Mouse (Mus musculus) small intestine, adult 2 months (tissue): ENCODE data around the gene Tmem147. TPM values are rescaled to one million over a fixed set of nuclear protein-coding genes. Genes with fewer than 3 reads are reported as not detected.

ENCODE experiments used
- H3K27ac ChIP-seq: fragments of 200-500 bp; 2 replicates; pipeline ENCODE4 v1.5.1; 2012; ENCODE audit warnings: low read depth, low read length, control low read depth, inconsistent platforms; ENCODE audit not compliant: insufficient read depth
- H3K27me3 ChIP-seq: fragments of 200-500 bp; 2 replicates; pipeline ENCODE4 v1.6.1; 2012; ENCODE audit warnings: mild to moderate bottlenecking, moderate library complexity, low read length, inconsistent platforms; ENCODE audit not compliant: control insufficient read depth, insufficient read depth
- H3K36me3 ChIP-seq: fragments of 200-500 bp; 2 replicates; pipeline ENCODE4 v1.6.1; 2012; ENCODE audit warnings: mild to moderate bottlenecking, low read length, control low read depth, inconsistent platforms; ENCODE audit not compliant: control insufficient read depth, insufficient read depth
- H3K4me1 ChIP-seq: fragments of 200-500 bp; 2 replicates; pipeline ENCODE4 v1.6.1; 2012; ENCODE audit warnings: low read length, inconsistent platforms, mixed read lengths; ENCODE audit not compliant: control insufficient read depth, insufficient read depth, insufficient read length
- H3K4me3 ChIP-seq: fragments of 200-500 bp; 2 replicates; pipeline ENCODE4 v1.5.1; 2012; ENCODE audit warnings: low read depth, mild to moderate bottlenecking, control low read depth, inconsistent platforms, low read length, moderate library complexity
- CTCF ChIP-seq: fragments of 200-500 bp; IDR thresholded peaks from 2 replicates; pipeline ENCODE4 v1.5.1; 2012; ENCODE audit warnings: low read depth, mild to moderate bottlenecking, control low read depth, inconsistent platforms, low read length, moderate library complexity, mixed read lengths; ENCODE audit not compliant: insufficient replicate concordance, insufficient read length; ENCODE audit errors: extremely low read depth
- POLR2A ChIP-seq: fragments of 200-500 bp; IDR thresholded peaks from 2 replicates; pipeline ENCODE4 v1.6.1; 2012; ENCODE audit warnings: low read depth, mild to moderate bottlenecking, control low read depth, inconsistent platforms, low read length, moderate library complexity
- WGBS: fragments of 180-500 bp; shearing (Covaris S2); methylation state at CpG from one replicate; pipeline ENCODE4 v1.1.7; 2018; 5-methylcytosine and 5-hydroxymethylcytosine counted together
- polyA plus RNA-seq: library from polyadenylated mRNA; depleted of rRNA; stranded (reverse); fragments of >200 nt; gene quantifications from 2 replicates; pipeline ENCODE4 v1.2.3, GENCODE M21; 2012; rRNA removed

The Tmem147 gene
- 181 and 200 TPM in 2 replicates for polyA plus RNA-seq

DNA sequence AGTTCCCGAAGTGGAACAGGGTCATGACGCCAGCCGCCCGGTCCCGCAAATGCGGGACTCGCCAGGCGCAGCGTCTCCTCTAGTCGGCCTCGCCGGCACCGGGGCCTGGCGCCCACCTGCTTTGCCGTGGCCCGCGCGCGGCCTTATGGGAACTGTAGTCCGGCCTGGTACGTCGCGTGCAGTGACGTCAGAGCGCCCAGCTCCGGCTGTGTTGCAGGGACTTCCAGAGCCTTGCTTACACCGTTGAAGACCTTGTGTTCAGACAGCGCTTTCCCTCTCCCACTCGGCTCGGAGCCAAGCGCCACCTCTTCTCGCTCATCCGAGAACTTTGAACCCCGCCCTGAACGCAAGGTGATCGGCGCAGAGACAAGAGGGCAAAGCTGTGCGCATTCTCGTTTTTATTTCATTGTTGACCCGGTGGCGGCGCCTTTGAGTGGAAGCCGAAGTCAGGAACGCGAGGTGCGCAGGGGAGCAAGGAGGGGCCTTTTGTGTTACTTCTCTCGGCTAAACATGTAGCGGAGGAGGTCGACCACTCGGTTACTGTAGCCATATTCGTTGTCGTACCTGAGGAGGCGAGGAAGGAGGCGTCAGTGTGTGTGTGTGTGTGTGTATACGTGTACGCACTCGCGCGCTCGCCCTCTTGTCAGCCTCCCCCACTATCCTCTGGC is at the start of gene Tmem147:
TSS of gene Tmem147 (minus strand) at position 145 of the 668 bp plus-strand sequence.
- TF ChIP-seq CTCF (peak; percentile 27; the same call in 1 of the 2 replicates), POLR2A (peak; percentile 35; the same call in 1 of the 2 replicates)

DNA sequence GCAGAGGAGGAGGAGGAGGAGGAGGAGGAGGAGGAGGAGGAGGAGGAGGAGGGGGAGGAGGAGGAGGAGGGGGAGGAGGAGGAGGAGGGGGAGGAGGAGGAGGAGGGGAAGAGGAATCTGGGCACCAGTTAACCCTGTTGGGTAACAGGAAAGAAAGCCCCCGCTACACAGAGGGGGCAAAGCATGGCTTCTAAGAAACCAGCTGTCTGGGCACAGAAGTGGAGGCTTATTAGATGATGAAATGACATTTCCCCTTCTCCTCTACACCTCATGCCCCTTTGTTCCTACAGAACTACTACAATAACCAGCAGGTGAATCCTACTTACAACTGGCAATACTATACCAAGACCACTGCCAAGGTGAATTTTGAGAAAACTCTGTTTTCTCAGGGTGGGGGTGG is 48.6 kb upstream of the Tmem147 start:
- peaks cover 5% of the 10 kb centered on the region for H3K4me1 ChIP-seq

More for the DNA sequence above, at the start of gene Tmem147:
- Histone ChIP-seq H3K4me3 (peak within 1 kb of the TSS; percentile 86), H3K4me1 (peaks cover 17% of the 10 kb centered on the region; the same call in 1 of the 2 replicates), H3K36me3 (no peaks in the 10 kb centered on the region; the same call in 1 of the 2 replicates), H3K27me3 (no peaks in the 10 kb centered on the region), H3K27ac (peak within 1 kb of the TSS; percentile 80)
- under 1% methylated on average over 60 of the region's 60 CpGs for WGBS

DNA sequence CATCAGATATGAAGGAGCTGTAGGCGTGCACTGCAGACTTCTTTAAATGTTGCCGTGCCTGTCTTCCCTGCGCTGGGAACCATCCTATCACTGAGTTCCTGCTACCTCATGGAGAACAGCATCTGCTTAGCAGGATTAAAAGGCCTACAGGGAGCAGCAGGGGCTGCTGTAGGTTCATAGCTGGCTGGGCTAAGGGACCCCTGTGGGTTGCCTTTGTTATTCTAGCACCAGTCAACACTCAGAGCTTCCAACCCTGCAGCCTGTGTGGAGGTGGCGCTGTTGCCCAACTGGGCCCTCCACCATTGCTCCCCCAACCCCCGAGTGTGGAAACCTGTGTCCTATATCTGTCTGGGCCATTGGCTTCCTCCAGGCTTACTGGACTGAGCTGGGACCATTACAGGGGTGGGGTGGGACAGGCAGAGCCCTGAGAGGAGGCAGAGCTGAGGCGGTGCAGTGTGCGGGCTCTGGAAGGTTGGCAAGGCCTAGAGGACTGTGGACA is 47.8 kb upstream of the Tmem147 start:
- Histone ChIP-seq H3K27me3 (no peaks in the 10 kb centered on the region), H3K27ac (no peak overlapping the region), H3K36me3 (no peaks in the 10 kb centered on the region), H3K4me1 (peaks cover 5% of the 10 kb centered on the region), H3K4me3 (no peak overlapping the region)
- WGBS = 81% methylated on average over 7 of the region's 7 CpGs
- TF ChIP-seq CTCF (no peak), POLR2A (no peak)

More for the DNA sequence above, 48.6 kb upstream of the Tmem147 start:
- Histone ChIP-seq H3K4me3 (no peak overlapping the region), H3K27me3 (no peaks in the 10 kb centered on the region), H3K36me3 (no peaks in the 10 kb centered on the region), H3K27ac (no peak overlapping the region)
- 81% methylated on average over 1 of the region's 1 CpGs for WGBS
- TF ChIP-seq CTCF = no peak
- TF ChIP-seq POLR2A = no peak

DNA sequence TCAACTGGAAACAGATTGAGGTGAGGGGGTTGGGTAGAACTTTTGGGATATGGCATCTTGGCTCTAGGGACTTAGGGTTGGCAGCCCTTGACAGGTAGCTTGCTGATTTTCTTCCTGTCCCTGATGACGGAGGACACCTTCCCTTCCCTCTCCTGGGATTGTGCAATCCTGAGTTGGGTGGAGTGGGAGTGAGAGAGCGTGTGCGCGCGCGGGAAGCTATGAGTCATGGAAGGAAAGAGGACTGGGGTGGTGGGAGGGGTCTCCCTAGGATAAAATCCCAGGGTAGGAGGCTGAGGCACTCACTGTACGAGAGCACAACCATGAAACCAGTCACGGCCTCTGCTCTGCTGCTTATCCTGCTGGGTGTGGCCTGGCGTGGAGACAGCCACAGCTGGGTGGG is 46.8 kb upstream of the Tmem147 start:
- Histone ChIP-seq H3K27me3 (no peaks in the 10 kb centered on the region), H3K4me1 (peaks cover 5% of the 10 kb centered on the region), H3K4me3 (no peak overlapping the region), H3K36me3 (no peaks in the 10 kb centered on the region), H3K27ac (no peak overlapping the region)
- WGBS = 36% methylated on average over 9 of the region's 9 CpGs
- TF ChIP-seq CTCF = no peak
- no peak for TF ChIP-seq POLR2A

DNA sequence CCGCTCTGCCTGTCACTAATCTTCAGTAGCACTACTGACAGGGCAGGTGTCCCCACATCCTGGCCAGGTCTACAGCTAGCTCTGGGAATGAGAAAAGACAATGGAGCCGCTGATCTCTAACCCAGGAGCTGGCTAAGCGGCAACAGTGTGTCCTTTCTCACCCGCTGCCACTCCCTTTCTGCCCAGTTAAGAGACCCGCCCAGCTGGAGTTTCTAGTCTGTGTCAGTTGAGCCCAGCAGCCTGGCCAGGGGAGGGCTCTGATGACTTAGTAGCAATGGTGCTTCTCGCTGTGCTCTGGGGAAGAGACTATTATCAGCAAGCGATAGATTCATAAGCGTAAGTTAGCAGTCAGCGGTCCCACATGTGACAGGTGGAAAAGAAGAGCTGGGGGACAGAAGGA is 39.9 kb upstream of the Tmem147 start:
- Histone ChIP-seq H3K36me3 (no peaks in the 10 kb centered on the region), H3K27ac (no peak overlapping the region), H3K4me1 (peaks cover 7% of the 10 kb centered on the region; the same call in 1 of the 2 replicates), H3K4me3 (no peak overlapping the region), H3K27me3 (no peaks in the 10 kb centered on the region)
- 15% methylated on average over 9 of the region's 9 CpGs for WGBS
- TF ChIP-seq POLR2A (no peak), CTCF (no peak)

DNA sequence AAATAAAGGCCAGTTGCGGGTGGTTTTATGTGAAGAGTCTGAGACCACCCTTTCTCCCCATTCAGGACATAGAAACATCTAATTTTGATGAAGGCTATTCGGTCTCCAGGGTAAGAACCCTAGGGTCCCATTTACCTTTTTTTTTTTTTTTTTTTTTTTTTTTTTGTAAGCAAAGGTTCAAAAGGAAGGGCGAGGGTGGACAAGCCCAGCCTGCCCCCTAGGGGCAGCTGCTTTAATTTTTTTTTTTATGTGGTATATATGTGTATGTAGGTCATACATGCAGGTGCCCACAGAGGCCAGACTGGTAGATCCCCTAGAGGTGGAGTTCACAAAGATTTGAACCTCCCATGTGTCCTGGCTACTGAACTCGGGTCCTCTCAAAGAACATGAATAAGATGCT is 37.1 kb upstream of the Tmem147 start:
- WGBS = 90% methylated on average over 4 of the region's 4 CpGs
- no peaks in the 10 kb centered on the region for H3K27me3 ChIP-seq
- H3K4me3 ChIP-seq = no peak overlapping the region
- TF ChIP-seq CTCF (peak; percentile 8; the same call in 1 of the 2 replicates), POLR2A (no peak)
- no peak overlapping the region for H3K27ac ChIP-seq
- H3K36me3 ChIP-seq = no peaks in the 10 kb centered on the region
- peaks cover 7% of the 10 kb centered on the region; the same call in 1 of the 2 replicates for H3K4me1 ChIP-seq

DNA sequence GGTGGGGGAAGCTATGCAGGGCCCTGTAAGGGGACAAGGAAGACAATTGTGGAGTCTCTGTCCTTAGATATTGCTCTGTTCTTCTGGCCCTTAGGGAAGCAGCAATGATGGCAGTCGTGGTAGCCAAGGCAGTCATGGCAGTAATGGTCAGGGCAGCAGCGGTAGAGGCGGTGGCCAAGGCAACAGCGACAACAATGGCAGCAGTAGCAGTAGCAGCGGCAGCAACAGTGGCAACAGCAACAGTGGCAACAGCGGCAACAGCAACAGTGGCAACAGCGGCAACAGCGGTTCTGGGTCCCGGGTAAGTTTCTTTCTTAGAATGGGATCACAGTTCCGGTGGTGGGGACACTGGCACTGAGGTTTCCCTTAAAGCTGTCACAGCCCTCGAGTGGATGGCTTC is 35.8 kb upstream of the Tmem147 start:
- Histone ChIP-seq H3K4me1 (peaks cover 7% of the 10 kb centered on the region; the same call in 1 of the 2 replicates), H3K27me3 (no peaks in the 10 kb centered on the region), H3K36me3 (no peaks in the 10 kb centered on the region), H3K4me3 (no peak overlapping the region), H3K27ac (no peak overlapping the region)
- TF ChIP-seq POLR2A = no peak
- TF ChIP-seq CTCF = no peak
- WGBS = 60% methylated on average over 11 of the region's 11 CpGs
